Mouse (Mus musculus) neural tube, postnatal 0 days (tissue): Measurements from ENCODE around the gene Vmn1r56. TPM values are rescaled to one million over a fixed set of nuclear protein-coding genes. Genes with fewer than 3 reads are reported as not detected.

Source experiments
- polyA plus RNA-seq: library from polyadenylated mRNA; unstranded; fragments of >200 nt; fragmentation: Nextera tagmentation; extraction: Ambion mirVana; gene quantifications from 2 replicates; pipeline ENCODE4 v1.2.1, GENCODE M21; 2015

Vmn1r56 gene
- polyA plus RNA-seq, result not detected in 2 replicates

GRCm38 (mm10) chr7:5196647-5197046, at the start of gene Vmn1r56:
TSS of gene Vmn1r56 (minus strand) at chr7:5196747.

DNA sequence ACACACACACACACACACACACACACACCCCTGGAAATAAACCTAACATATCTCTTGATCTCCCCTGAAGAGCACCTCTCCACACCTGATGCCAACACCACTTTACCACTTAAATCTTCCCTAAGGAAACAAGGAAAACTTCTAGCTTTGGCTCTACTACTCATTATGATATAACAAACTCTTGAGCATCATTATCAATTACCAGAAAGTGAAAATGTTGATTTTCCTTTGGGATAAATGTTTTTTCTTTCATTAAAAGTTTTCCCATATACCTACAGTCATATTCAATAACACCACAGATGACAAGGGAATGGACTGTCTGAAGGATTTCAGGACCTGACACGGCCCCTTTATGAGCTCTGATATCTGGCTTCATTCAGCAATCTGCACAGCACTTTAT, 21.6 kb upstream of the Vmn1r56 start, which contains the start of gene Vmn1r57:
Vmn1r57 (plus strand) TSS at position 301 of the 400 bp plus-strand sequence.

GRCm38 (mm10) chr7:5149570-5149969, 47.0 kb downstream of the Vmn1r56 start, which contains the start of gene Vmn1r55:
TSS of gene Vmn1r55 (minus strand) at chr7:5149670.

Other genes starting within 250 kb of the Vmn1r56 start
- gene Sbk2, start 232.3 kb downstream of the Vmn1r56 start, polyA plus RNA-seq, result not detected in 2 replicates
- gene Sbk3, start 225.6 kb downstream of the Vmn1r56 start, polyA plus RNA-seq, result 0.12 and 0.25 TPM in 2 replicates
- gene Zfp579, start 200.6 kb downstream of the Vmn1r56 start, polyA plus RNA-seq, result 37.5 and 40.0 TPM in 2 replicates
- gene Zfp524, start 182.3 kb downstream of the Vmn1r56 start, polyA plus RNA-seq, result 5.8 and 6.8 TPM in 2 replicates
- 22.9 and 26.6 TPM in 2 replicates for gene Fiz1, start 182.1 kb downstream of the Vmn1r56 start, polyA plus RNA-seq
- 1.3 and 2.1 TPM in 2 replicates for gene Gm44973, start 181.3 kb downstream of the Vmn1r56 start, polyA plus RNA-seq
- gene Zfp865, start 176.4 kb downstream of the Vmn1r56 start, polyA plus RNA-seq, result 5.1 and 5.6 TPM in 2 replicates
- gene Ccdc106, start 176.2 kb downstream of the Vmn1r56 start, polyA plus RNA-seq, result 72.3 and 78.9 TPM in 2 replicates
- gene 4632433K11Rik, start 162.6 kb downstream of the Vmn1r56 start, polyA plus RNA-seq, result not detected in 2 replicates
- gene Zfp784, start 158.3 kb downstream of the Vmn1r56 start, polyA plus RNA-seq, result 6.1 and 7.8 TPM in 2 replicates
- gene Zfp580, start 145.2 kb downstream of the Vmn1r56 start, polyA plus RNA-seq, result 128 and 133 TPM in 2 replicates
- 72.7 and 76.9 TPM in 2 replicates for gene U2af2, start 134.6 kb downstream of the Vmn1r56 start, polyA plus RNA-seq
- 93.4 and 120 TPM in 2 replicates for gene Epn1, start 116.5 kb downstream of the Vmn1r56 start, polyA plus RNA-seq
- gene Rfpl4, start 79.8 kb downstream of the Vmn1r56 start, polyA plus RNA-seq, result not detected in 2 replicates
- 0.81 and 0.85 TPM in 2 replicates for gene Rasl2-9, start 70.8 kb downstream of the Vmn1r56 start, polyA plus RNA-seq
- not detected in 2 replicates for gene Vmn1r55, start 47.1 kb downstream of the Vmn1r56 start, polyA plus RNA-seq
- not detected in 2 replicates for gene Vmn1r57, start 21.7 kb upstream of the Vmn1r56 start, polyA plus RNA-seq
- not detected in 2 replicates for gene Gm5065, start 153.8 kb upstream of the Vmn1r56 start, polyA plus RNA-seq
- gene Nlrp2, start 154.3 kb upstream of the Vmn1r56 start, polyA plus RNA-seq, result not detected in 2 replicates
- gene Vmn1r58, start 216.6 kb upstream of the Vmn1r56 start, polyA plus RNA-seq, result not detected in 2 replicates